Mouse (Mus musculus) testis, adult 2 months (tissue): ENCODE data around the gene Fbxo8.

ENCODE experiments used
- CTCF ChIP-seq: fragments of 200-500 bp; IDR thresholded peaks from 2 replicates; pipeline ENCODE4 v1.5.1; 2012; ENCODE audit warnings: low read depth, mild to moderate bottlenecking, inconsistent platforms, low read length, moderate library complexity; ENCODE audit not compliant: control insufficient read depth, insufficient read depth, insufficient replicate concordance
- POLR2A ChIP-seq: fragments of 200-500 bp; IDR thresholded peaks from 2 replicates; pipeline ENCODE4 v1.6.1; 2012; ENCODE audit warnings: low read depth, mild to moderate bottlenecking, inconsistent platforms, low read length, moderate library complexity; ENCODE audit not compliant: control insufficient read depth

DNA sequence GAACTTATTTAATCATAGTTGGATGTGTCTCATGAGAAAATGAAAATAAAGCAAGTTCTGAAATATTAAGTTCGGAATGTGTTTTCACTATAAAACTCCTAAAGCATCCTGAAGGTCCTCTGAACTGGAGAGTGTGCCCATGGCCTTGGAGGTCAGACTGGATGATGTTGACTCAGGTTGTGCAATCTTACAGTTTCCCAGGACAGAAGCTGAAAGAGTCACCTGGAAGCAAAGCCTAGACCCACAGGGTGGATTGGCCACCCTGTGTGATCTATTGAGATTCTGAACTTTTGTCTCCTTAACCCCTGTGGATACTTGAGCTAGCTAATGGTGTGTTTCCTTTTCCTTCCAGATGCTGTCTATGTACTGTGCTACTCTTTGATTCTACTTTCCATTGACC is 40.2 kb downstream of the Fbxo8 start:
- TF ChIP-seq CTCF (no peak), POLR2A (no peak)
